Mouse (Mus musculus) hindbrain, embryonic 14.5 days (tissue): ENCODE results near the gene Slc17a5. TPM values are rescaled to one million over a fixed set of nuclear protein-coding genes. Genes with fewer than 3 reads are reported as not detected.
"Not testable (repeated sequence)": the region's sequence is repeated elsewhere in the genome, so short reads cannot be mapped to it uniquely, and the experiment has no call there.

Experiments
- ATAC-seq: fragments of 200-750 bp; cut with Nextera tagmentation; 2 replicates; pipeline ENCODE4 v1.8.0; 2017; ENCODE audit warnings: moderate number of reproducible peaks, mild to moderate bottlenecking, moderate TSS enrichment, moderate library complexity; ENCODE audit not compliant: low FRiP score
- DNase-seq: peaks from one replicate; pipeline ENCODE4 v3.0.0-alpha.2; 2015; ENCODE audit warnings: low spot score
- H3K27ac ChIP-seq: fragments of 300-500 bp; sonication (generic); 2 replicates; pipeline ENCODE4 v1.5.1; 2014; ENCODE audit warnings: mild to moderate bottlenecking, moderate library complexity
- H3K27me3 ChIP-seq: fragments of 300-500 bp; sonication (generic); 2 replicates; pipeline ENCODE4 v1.6.1; 2014; ENCODE audit warnings: mild to moderate bottlenecking, low read length, mixed read lengths; ENCODE audit not compliant: control insufficient read depth, insufficient read depth
- H3K36me3 ChIP-seq: fragments of 300-500 bp; sonication (generic); replicated peaks from 2 replicates; pipeline ENCODE4 v1.6.1; 2014; ENCODE audit not compliant: control insufficient read depth, insufficient read depth
- H3K4me1 ChIP-seq: fragments of 300-500 bp; sonication (generic); replicated peaks from 2 replicates; pipeline ENCODE4 v1.6.1; 2014; ENCODE audit warnings: antibody characterized with exemption, low read length, mixed read lengths; ENCODE audit not compliant: control insufficient read depth, insufficient read depth
- H3K4me2 ChIP-seq: fragments of 300-500 bp; sonication (generic); replicated peaks from 2 replicates; pipeline ENCODE4 v1.6.1; 2014; ENCODE audit warnings: mild to moderate bottlenecking, moderate library complexity
- H3K4me3 ChIP-seq: fragments of 300-500 bp; sonication (generic); replicated peaks from 2 replicates; pipeline ENCODE4 v1.5.1; 2014; ENCODE audit warnings: mild to moderate bottlenecking, low read length
- H3K9ac ChIP-seq: fragments of 300-500 bp; sonication (generic); 2 replicates; pipeline ENCODE4 v1.6.1; 2014
- H3K9me3 ChIP-seq: fragments of 300-500 bp; sonication (generic); 2 replicates; pipeline ENCODE4 v1.6.1; 2016; ENCODE audit warnings: low read length; ENCODE audit not compliant: control insufficient read depth
- WGBS: fragments of 180-500 bp; shearing (Covaris S2); extraction: QIAGEN DNeasy Blood & Tissue Kit; methylation state at CpG from one replicate; pipeline ENCODE4 v1.1.7; 2014; 5-methylcytosine and 5-hydroxymethylcytosine counted together
- polyA plus RNA-seq: library from polyadenylated mRNA; unstranded; fragments of >200 nt; fragmentation: Nextera tagmentation; extraction: Ambion mirVana; gene quantifications from 2 replicates; pipeline ENCODE4 v1.2.1, GENCODE M21; 2014

The Slc17a5 gene
- polyA plus RNA-seq, 1 experiment from 2014 or later, result 16.7 TPM

DNA sequence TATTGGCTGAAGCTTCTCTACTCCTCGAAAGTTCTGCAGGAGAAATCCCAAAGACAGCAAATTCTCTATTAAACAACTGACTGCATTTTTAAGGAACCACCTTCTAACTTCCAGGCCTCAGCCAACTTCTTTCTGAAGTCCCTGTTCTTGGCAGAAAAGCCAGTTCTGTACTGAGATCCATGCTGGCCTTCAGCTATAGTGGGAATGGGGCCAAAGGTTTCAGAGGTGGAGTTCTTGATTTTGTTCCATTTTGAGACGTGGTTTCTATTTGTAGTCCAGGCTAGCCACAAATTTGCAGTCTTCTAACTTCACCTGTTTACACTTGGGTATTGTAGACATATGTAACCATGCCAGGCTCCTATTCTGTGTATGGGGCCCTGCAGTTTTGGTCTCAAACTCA lies 61.6 kb downstream of the Slc17a5 start:
- H3K36me3 ChIP-seq, result no peaks in the 10 kb centered on the region
- 93% methylated on average over 2 of the region's 2 CpGs for WGBS
- ATAC-seq (no peak), DNase-seq (no peak)
- no peaks in the 10 kb centered on the region for H3K4me1 ChIP-seq
- H3K27me3 ChIP-seq, result no peaks in the 10 kb centered on the region
- H3K4me2 ChIP-seq, result no peak overlapping the region
- no peaks in the 10 kb centered on the region for H3K9me3 ChIP-seq
- H3K4me3 ChIP-seq, result no peak overlapping the region
- H3K27ac ChIP-seq, result no peak overlapping the region
- H3K9ac ChIP-seq, result no peak overlapping the region

- Histone ChIP-seq H3K4me3 (no peak overlapping the region), H3K4me2 (no peak overlapping the region), H3K27ac (no peak overlapping the region), H3K4me1 (no peaks in the 10 kb centered on the region), H3K9me3 (no peaks in the 10 kb centered on the region), H3K27me3 (no peaks in the 10 kb centered on the region), H3K9ac (no peak overlapping the region), H3K36me3 (no peaks in the 10 kb centered on the region)
- DNase-seq, result no peak
- no peak for ATAC-seq
- 91% methylated on average over 17 of the region's 17 CpGs for WGBS
Observed at GRCm38 (mm10) chr9:78525451-78526135, 62.2 kb downstream of the Slc17a5 start.

DNA sequence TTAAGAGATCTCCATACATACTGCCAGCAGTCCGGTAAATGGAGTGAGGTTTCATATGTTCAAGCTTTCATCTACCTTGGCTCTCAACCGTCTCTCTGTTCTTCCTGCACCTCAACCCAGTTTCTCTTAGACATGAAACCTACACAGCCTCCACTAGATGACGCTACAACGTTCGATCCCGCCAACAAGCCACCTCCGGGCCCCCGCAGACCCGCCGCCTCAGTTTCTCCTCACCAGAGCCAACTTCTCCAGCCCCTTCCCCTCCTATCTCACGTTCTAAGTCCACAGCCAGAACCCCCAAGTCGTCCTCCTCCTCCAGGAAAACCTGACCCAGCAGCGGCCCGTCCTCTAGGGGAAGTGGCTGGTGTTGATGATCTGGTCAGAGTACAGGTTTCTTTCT lies 66.2 kb downstream of the Slc17a5 start:
- peak overlapping the region; percentile 38 for H3K4me3 ChIP-seq
- peak overlapping the region; percentile 54 for H3K4me2 ChIP-seq
- DNase-seq (peak; percentile 44), ATAC-seq (0 out of 2 replicates have a peak, but pooled peaks have one; percentile 6)
- 42% methylated on average over 14 of the region's 14 CpGs for WGBS
- H3K27me3 ChIP-seq, result no peaks in the 10 kb centered on the region
- peaks cover 6% of the 10 kb centered on the region; the same call in 1 of the 2 replicates for H3K4me1 ChIP-seq
- peak overlapping the region; percentile 58; the same call in 1 of the 2 replicates for H3K9ac ChIP-seq
- H3K27ac ChIP-seq, result 0 out of 2 replicates have a peak overlapping the region, but pooled peaks have one; percentile 85
- no peaks in the 10 kb centered on the region for H3K36me3 ChIP-seq
- H3K9me3 ChIP-seq, result no peaks in the 10 kb centered on the region

GRCm38 (mm10) chr9:78520780-78521601 lies 66.8 kb downstream of the Slc17a5 start:
- peak; percentile 77 for ATAC-seq
- H3K9ac ChIP-seq, result peak overlapping the region; percentile 58

DNA sequence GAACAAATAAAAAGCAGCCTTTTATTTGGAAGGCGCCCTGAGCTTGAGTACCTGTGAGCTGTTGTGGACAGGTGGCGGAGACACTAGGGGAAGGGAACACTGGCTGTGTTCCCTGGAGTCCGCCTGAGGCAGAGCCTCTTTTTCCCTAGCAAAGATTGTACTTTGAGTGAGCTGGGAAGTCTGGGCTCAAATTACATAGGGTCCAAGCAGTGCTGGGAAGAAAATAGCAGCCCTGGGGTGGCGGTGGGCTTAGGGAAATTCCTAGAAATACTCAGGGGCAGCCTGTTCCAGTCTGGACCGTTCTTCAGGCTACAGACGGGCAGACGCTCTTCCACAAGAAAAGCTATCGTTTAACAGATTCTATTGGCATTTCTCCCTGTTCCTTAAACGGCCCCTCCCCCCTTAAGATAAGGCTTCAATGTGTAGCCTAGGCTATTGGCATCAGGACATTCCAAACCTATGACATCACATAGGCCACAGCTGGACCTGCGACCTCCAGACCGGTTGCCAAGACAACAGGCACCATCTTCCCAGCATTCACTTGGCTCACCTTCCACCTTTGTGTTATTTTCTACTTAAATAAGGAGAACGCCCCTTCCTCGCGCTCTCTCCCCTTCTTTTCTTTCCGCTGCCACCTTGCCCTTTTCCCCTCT lies 67.6 kb downstream of the Slc17a5 start:
- ATAC-seq (peak; percentile 79), DNase-seq (peak; percentile 75)
- peak overlapping the region; percentile 54 for H3K4me2 ChIP-seq
- H3K27me3 ChIP-seq, result no peaks in the 10 kb centered on the region
- peaks cover 6% of the 10 kb centered on the region; the same call in 1 of the 2 replicates for H3K4me1 ChIP-seq
- H3K27ac ChIP-seq, result peak overlapping the region; percentile 85
- WGBS, result 3% methylated on average over 15 of the region's 15 CpGs
- no peaks in the 10 kb centered on the region for H3K36me3 ChIP-seq
- H3K9ac ChIP-seq, result peak overlapping the region; percentile 58
- H3K9me3 ChIP-seq, result no peaks in the 10 kb centered on the region
- peak overlapping the region; percentile 38 for H3K4me3 ChIP-seq

More at GRCm38 (mm10) chr9:78520780-78521601, 66.8 kb downstream of the Slc17a5 start:
- DNase-seq, result peak; percentile 71
- Histone ChIP-seq H3K4me1 (peaks cover 6% of the 10 kb centered on the region; the same call in 1 of the 2 replicates), H3K9me3 (no peaks in the 10 kb centered on the region), H3K4me3 (peak overlapping the region; percentile 38), H3K27ac (peak overlapping the region; percentile 85), H3K27me3 (no peaks in the 10 kb centered on the region), H3K4me2 (peak overlapping the region; percentile 54), H3K36me3 (no peaks in the 10 kb centered on the region)
- 2% methylated on average over 40 of the region's 40 CpGs for WGBS

- H3K27me3 ChIP-seq, H3K36me3 ChIP-seq, H3K4me3 ChIP-seq, H3K27ac ChIP-seq, H3K4me2 ChIP-seq, H3K9me3 ChIP-seq, DNase-seq, ATAC-seq, H3K9ac ChIP-seq, H3K4me1 ChIP-seq: not testable (repeated sequence)
- 71% methylated on average over 3 of the region's 3 CpGs for WGBS
Observed at GRCm38 (mm10) chr9:78517237-78517636, 70.6 kb downstream of the Slc17a5 start.

- Histone ChIP-seq H3K4me2 (no peak overlapping the region), H3K9ac (no peak overlapping the region), H3K27ac (no peak overlapping the region), H3K9me3 (no peaks in the 10 kb centered on the region), H3K4me1 (peaks cover 6% of the 10 kb centered on the region; the same call in 1 of the 2 replicates), H3K27me3 (no peaks in the 10 kb centered on the region), H3K36me3 (no peaks in the 10 kb centered on the region), H3K4me3 (no peak overlapping the region)
- WGBS, result 67% methylated on average over 3 of the region's 3 CpGs
- no peak for ATAC-seq
- no peak for DNase-seq
Observed at GRCm38 (mm10) chr9:78516125-78516524, 71.7 kb downstream of the Slc17a5 start.

DNA sequence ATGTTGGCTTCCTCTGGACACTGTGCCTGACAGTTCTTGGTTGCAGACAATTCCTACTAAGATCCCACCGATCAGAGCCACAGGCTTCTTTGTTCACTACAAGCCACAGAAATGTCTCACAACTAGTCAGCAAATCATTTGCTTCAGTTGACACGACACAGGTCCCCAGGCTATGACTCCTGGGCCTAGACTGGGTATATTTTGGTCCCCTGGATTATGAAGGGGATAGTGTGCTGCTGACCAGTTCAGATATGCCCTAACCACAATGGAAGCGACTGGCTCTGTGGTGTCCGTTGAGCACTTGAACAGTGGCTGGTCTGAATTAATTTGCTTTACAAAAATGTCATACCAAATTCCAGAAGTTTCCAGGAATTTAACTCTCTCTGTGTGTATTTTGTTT lies 73.2 kb downstream of the Slc17a5 start:
- no peaks in the 10 kb centered on the region for H3K27me3 ChIP-seq
- H3K4me1 ChIP-seq, result no peaks in the 10 kb centered on the region
- no peak overlapping the region for H3K27ac ChIP-seq
- 86% methylated on average over 4 of the region's 4 CpGs for WGBS
- no peak overlapping the region for H3K9ac ChIP-seq
- DNase-seq (no peak), ATAC-seq (no peak)
- H3K4me3 ChIP-seq, result no peak overlapping the region
- H3K36me3 ChIP-seq, result no peaks in the 10 kb centered on the region
- no peak overlapping the region for H3K4me2 ChIP-seq
- no peaks in the 10 kb centered on the region for H3K9me3 ChIP-seq
